Mouse (Mus musculus) layer of hippocampus, postnatal 14 days (tissue): Measurements from ENCODE around the gene Ddx50. TPM values are rescaled to one million over a fixed set of nuclear protein-coding genes. Genes with fewer than 3 reads are reported as not detected.
A peak's percentile ranks its signal among the peaks of the same experiment; 100 is the strongest.

Source experiments
- DNase-seq, 2 experiments: peaks; one replicate each; pipeline ENCODE4 v3.0.0; 2021 to 2022; ENCODE audit warnings: low spot score in 2 of 2, mixed read lengths in 1 of 2
- long read RNA-seq, 2 experiments: library from polyadenylated mRNA; stranded (forward); transcript quantifications; one replicate each; pipeline ENCODE4 v2.0.0; 2021
- total RNA-seq, 2 experiments: library from RNA; stranded (reverse); gene quantifications; 2 replicates each; pipeline ENCODE4 v1.2.3; 2021

Gene Ddx50
- 10 to 100 TPM; 79.3 to 86.0 TPM for total RNA-seq
- long read RNA-seq, experiment 1, transcript Ddx50-201 (15 exons, 2,535 nt): major isoform, 21 of 56 reads
- long read RNA-seq, experiment 1, partial matches to known transcripts: 2 of 56 reads
- long read RNA-seq, experiment 1, other reads (novel, unspliced or antisense): 31 of 56 reads
- long read RNA-seq, experiment 2, transcript Ddx50-204 (1 exons, 2,681 nt): minor isoform, 5 of 57 reads
- long read RNA-seq, experiment 2, transcript Ddx50-201 (15 exons, 2,535 nt): major isoform, 32 of 57 reads
- long read RNA-seq, experiment 2, partial matches to known transcripts: 2 of 57 reads
- long read RNA-seq, experiment 2, other reads (novel, unspliced or antisense): 18 of 57 reads

GRCm38 (mm10) chr10:62650881-62651810 is at the start of gene Ddx50:
Gene Ddx50, minus strand, starts transcription at chr10:62651218.
- peak; percentile 100 for DNase-seq

- DNase-seq: no peak
Measured at GRCm38 (mm10) chr10:62692771-62693170, 41.8 kb upstream of the Ddx50 start.

DNA sequence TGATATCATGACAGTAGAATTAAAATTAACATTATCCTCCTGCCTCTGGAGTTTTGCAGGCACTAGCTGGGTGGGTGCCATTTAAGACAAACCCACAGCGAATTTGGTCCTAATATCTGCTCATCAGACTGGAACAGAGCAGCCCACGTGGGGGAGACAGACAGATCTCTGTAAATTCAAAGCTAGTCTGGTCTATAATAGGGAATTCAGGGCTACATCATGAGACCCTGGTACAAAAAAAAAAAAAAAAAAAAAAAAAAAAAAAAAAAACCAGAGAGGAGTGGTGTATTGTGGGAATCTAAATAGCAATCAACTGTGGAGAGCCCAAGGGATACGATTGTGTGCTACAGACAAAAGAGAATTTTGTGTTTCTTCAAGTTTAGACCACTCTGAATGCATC is 41.2 kb upstream of the Ddx50 start:
- DNase-seq: no peak

- DNase-seq: no peak
Measured at GRCm38 (mm10) chr10:62687032-62687674, 36.1 kb upstream of the Ddx50 start.

GRCm38 (mm10) chr10:62683043-62683442 is 32.0 kb upstream of the Ddx50 start:
- no peak for DNase-seq

DNA sequence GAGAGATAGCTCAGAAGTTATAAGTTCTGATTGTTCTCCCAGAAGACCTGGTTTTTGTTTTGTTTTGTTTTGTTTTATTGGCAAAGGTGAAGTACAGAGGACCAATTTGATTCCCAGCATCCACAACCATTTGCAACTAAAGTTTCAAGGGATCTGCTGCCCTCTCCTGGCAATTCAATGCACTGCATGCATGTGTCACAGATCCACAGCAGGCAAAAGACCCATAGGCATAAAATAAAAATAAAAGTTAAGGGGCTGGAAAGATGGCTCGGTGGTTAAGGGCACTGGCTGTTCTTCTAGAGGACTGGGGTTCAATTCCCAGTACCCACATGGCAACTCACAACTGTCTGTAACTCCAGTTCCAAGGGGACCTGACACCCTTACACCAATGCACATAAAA is 28.8 kb upstream of the Ddx50 start:
- DNase-seq: no peak

DNA sequence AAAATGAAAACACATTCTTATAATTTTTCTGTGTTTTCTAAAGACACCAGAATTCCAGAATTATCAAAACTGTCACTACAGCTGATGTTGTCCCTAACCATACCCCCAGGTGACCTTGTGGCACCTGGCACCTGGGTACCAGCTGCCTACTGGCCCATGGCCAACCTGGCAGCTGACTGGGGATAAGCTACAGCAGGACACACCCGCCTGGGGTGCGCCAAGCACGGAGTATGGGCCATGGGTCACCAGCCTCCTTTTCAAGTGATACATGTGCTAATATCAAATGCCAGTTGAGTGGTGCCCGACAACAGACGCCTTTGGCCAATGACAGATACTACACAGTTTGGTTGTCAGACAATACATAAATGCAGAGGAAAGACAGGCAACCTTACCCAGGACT is 26.3 kb upstream of the Ddx50 start:
- no peak for DNase-seq

DNA sequence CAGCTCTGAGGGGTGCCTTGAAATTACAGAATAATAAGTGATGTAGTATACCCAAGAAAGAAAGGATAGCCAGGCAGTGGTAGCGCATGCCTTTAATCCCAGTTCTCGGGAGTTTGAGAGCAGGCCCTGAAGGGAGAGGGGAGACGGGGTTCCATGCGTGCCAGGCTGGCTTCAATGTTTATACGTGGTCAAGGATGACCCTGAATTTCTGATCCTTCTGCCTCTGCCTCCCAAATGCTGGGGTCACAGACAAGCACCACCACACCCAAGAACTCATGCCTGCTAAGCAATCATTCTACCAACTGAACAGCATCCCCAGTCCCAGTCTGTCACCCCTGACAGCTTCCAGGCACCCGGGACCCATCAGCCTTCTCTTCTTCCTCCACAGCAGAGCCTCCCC is 25.2 kb upstream of the Ddx50 start:
- no peak for DNase-seq

DNA sequence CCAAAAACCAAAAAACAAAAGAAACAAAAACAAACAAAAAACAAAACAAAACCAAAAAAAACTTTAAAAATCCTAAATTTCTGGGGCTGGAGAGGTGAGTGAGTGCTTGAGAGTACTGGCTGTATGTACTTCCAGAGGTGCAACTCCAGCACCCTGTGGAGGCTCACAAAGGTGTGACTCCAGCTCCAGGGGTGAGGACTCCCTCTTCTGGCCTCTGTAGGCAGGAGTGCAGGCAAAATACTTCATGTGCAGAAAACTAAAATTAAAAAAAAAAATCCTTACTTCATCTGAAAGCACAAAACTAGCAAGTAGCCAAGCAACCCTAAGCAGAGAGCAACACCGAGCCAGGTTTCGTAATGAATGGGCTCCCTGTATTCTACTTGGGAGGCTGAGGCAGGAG is 21.3 kb upstream of the Ddx50 start:
- DNase-seq: no peak

GRCm38 (mm10) chr10:62669245-62669644 is 18.2 kb upstream of the Ddx50 start:
- no peak for DNase-seq

DNA sequence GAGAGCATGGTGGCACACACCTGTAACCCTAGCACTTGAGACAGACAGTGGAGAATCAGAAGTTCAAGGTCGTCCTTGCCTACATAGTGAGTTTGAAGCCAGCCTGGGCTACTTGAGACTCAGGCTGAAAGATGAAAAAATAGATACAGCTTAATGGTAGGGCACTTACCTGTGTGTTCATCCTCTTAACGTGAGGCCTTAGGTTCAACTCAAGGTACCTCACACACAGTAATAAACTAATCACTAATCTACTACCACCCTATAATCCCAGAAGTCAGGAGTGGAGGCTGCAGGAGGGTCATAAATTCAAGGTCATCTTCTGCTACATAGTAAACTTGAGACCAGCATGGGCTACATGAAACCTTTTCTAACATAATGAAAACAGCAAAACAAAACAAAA is 17.4 kb upstream of the Ddx50 start:
- DNase-seq: no peak

- DNase-seq: no peak
Measured at GRCm38 (mm10) chr10:62668043-62668442, 17.0 kb upstream of the Ddx50 start.

- no peak for DNase-seq
Measured at GRCm38 (mm10) chr10:62664963-62665590, 14.1 kb upstream of the Ddx50 start.

GRCm38 (mm10) chr10:62664171-62664570 is 13.2 kb upstream of the Ddx50 start:
- no peak for DNase-seq

- DNase-seq: no peak
Measured at GRCm38 (mm10) chr10:62656711-62657110, 5.7 kb upstream of the Ddx50 start.

DNA sequence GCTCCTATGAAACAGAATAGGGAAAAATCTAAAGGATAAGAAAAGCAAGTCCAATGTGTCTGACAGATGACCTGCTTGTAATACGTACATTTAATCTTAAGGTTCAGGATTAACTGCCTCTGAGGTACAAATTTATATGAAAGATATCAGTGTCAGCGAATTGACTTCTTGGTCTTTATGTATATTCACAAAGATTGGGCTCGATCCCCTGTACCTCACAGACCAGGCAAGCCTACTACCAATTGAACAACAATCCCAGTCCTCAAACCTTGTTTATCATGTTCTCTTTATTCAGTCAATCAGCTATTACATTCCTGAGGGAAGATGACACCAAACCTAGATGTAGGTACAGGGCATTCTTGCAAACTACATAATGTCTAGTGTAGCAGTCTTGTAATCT is 943 bp upstream of the Ddx50 start:
- DNase-seq: no peak

DNA sequence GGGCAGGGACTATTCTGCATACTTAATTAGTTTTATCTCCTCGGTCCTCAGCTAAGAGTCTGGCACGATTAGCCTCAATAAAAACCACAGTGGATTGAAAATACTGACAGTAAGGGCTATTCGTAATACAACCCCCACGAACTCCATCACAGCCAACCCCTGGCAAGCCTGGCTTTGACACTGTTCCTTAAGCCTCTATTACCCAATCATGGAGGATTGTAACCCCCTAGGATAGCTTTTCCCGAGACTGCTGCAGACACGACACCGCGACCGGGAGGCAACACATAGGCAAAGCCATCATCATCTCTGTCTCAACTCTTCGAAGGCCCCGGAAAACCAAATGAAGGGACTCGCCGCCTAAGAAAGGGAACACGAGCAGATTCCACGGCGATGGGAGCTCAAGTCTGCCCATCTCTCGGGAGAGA is 648 bp downstream of the Ddx50 start:
- DNase-seq: peak in 1 of 2 experiments; percentile 15

- no peak for DNase-seq
Measured at GRCm38 (mm10) chr10:62604161-62604560, 46.9 kb downstream of the Ddx50 start.

DNA sequence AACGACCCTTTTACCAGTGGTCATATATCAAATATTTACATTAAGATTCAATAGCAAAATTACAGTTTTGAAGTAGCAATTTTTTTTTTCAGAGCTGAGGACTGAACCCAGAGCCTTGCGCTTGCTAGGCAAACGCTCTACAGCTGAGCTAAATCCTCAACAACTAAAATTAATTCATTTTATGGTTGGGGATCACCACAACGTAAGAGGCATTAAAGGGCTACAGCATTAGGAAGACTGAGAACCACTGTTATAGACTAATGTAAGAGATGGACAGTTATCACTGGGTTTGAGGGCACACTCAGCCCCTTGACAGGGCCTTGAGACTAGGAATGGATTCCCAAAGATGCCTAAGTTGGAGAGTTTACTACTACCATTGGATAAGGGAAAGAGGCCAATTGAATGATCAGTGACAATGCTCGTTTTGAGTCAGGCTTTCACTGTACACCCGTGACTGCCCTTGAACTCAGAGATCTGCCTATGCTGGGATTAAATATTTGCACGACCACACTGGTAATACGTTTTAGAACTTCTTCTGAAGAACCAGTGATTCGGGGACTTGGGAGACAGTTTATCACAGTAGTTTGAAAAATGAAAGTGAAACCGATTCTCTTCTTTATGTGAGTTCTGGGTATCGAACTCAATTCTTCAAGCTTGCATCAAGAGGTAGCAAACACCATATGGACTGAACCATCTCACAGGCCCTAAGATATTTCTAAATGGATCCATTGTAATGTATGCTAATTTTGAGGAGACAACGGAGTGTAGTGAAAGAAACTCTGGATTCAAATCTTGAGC is 47.6 kb downstream of the Ddx50 start:
- DNase-seq: no peak
